In genomic region chr6:147481141-147481540, GRCm38 (mm10) we compare ENCODE assay signal across 17 mouse cellular contexts. TPM values are rescaled to one million over a fixed set of nuclear protein-coding genes. Genes with fewer than 3 reads are reported as not detected.
DNase-seq lines count a peak whose midpoint lies in the region; ATAC-seq lines count a peak whose summit lies in the region.
"Had no signal": no experiment of that assay in that cellular context is flagged by ENCODE, and none has a peak within 500 bp of the region (broad histone marks: within the 10 kb centered on the region; RNA-seq: fewer than 3 reads in every experiment).

No protein-coding gene starts in this region.

- H3K9ac ChIP-seq in heart, embryonic 11.5 days (ENCODE audit: low read depth, low read length) = no peak overlapping the region
- H3K9ac ChIP-seq in kidney, embryonic 16.5 days (replicated peaks; ENCODE audit: low read length) = no peak overlapping the region; the same call in 1 of the 2 replicates
- H3K9ac ChIP-seq in forebrain, embryonic 11.5 days (ENCODE audit: low read length) = no peak overlapping the region
- H3K9ac ChIP-seq: embryonic facial prominence, embryonic 13.5 days; limb, embryonic 12.5 days; liver, embryonic 13.5 days had no signal

- WGBS in heart, embryonic 11.5 days (ENCODE audit: insufficient replicate concordance) = 88% methylated on average over 5 of the region's 5 CpGs
- WGBS in kidney, embryonic 16.5 days = 90% methylated on average over 5 of the region's 5 CpGs
- 91% methylated on average over 5 of the region's 5 CpGs for WGBS in forebrain, embryonic 11.5 days

- peak; percentile 17 to 18 for DNase-seq in cerebellum, postnatal 10 days
- no peak for DNase-seq in cerebellum, adult 9-10 months
- peak; percentile 30 to 48 for DNase-seq in heart, adult 18-20 months
- DNase-seq in kidney, postnatal 36 days = peak; percentile 23 to 38
- DNase-seq in adrenal gland, postnatal 36 days = peak; percentile 7 to 38
- no peak for DNase-seq in forebrain, embryonic 11.5 days (ENCODE audit: low spot score)
- DNase-seq: cerebellum, adult 11 months; kidney, adult 8-10 months; liver, embryonic 13.5 days; right cerebral cortex, adult 18-20 months; thymus, postnatal 4 days had no signal

- H3K36me3 ChIP-seq in heart, embryonic 11.5 days (ENCODE audit: control insufficient read depth, insufficient read depth, low read length) = no peaks in the 10 kb centered on the region
- no peaks in the 10 kb centered on the region for H3K36me3 ChIP-seq in kidney, embryonic 16.5 days (ENCODE audit: insufficient read depth, low read length)
- no peaks in the 10 kb centered on the region for H3K36me3 ChIP-seq in forebrain, embryonic 11.5 days (ENCODE audit: control insufficient read depth, insufficient read depth, low read length)
- H3K36me3 ChIP-seq: embryonic facial prominence, embryonic 13.5 days; hindbrain, embryonic 10.5 days; limb, embryonic 12.5 days; liver, embryonic 13.5 days had no signal

- ATAC-seq in heart, embryonic 11.5 days (replicated peaks; ENCODE audit: insufficient number of reproducible peaks, low FRiP score, low TSS enrichment) = no peak
- ATAC-seq in kidney, embryonic 16.5 days (ENCODE audit: low FRiP score, low TSS enrichment) = no peak
- ATAC-seq in forebrain, embryonic 11.5 days (replicated peaks; ENCODE audit: low FRiP score) = no peak

- H3K27me3 ChIP-seq in heart, embryonic 11.5 days (ENCODE audit: control insufficient read depth, insufficient read depth, low read length) = no peaks in the 10 kb centered on the region
- H3K27me3 ChIP-seq in kidney, embryonic 16.5 days (ENCODE audit: insufficient read depth, low read length) = no peaks in the 10 kb centered on the region
- no peaks in the 10 kb centered on the region for H3K27me3 ChIP-seq in forebrain, embryonic 11.5 days (ENCODE audit: control insufficient read depth, insufficient read depth, low read length)
- H3K27me3 ChIP-seq: embryonic facial prominence, embryonic 13.5 days; limb, embryonic 12.5 days; liver, embryonic 13.5 days had no signal

- H3K9me3 ChIP-seq in heart, embryonic 11.5 days (replicated peaks; ENCODE audit: control insufficient read depth, low read length) = no peaks in the 10 kb centered on the region
- no peaks in the 10 kb centered on the region for H3K9me3 ChIP-seq in kidney, embryonic 16.5 days (ENCODE audit: low read length)
- H3K9me3 ChIP-seq in forebrain, embryonic 11.5 days (ENCODE audit: control insufficient read depth, low read length) = no peaks in the 10 kb centered on the region
- H3K9me3 ChIP-seq: embryonic facial prominence, embryonic 13.5 days; hindbrain, embryonic 10.5 days; limb, embryonic 12.5 days; liver, embryonic 13.5 days had no signal

- H3K4me2 ChIP-seq in heart, embryonic 11.5 days = no peak overlapping the region
- no peak overlapping the region for H3K4me2 ChIP-seq in kidney, embryonic 16.5 days (replicated peaks; ENCODE audit: low read depth, low read length)
- H3K4me2 ChIP-seq in forebrain, embryonic 11.5 days (ENCODE audit: low read depth, low read length, severe bottlenecking) = no peak overlapping the region
- H3K4me2 ChIP-seq: embryonic facial prominence, embryonic 13.5 days; limb, embryonic 12.5 days; liver, embryonic 13.5 days had no signal

- H3K4me1 ChIP-seq in heart, embryonic 11.5 days (ENCODE audit: control insufficient read depth, insufficient read depth, low read length) = peaks cover 3% of the 10 kb centered on the region
- peaks cover 4% of the 10 kb centered on the region; the same call in 1 of the 2 replicates for H3K4me1 ChIP-seq in kidney, embryonic 16.5 days (ENCODE audit: insufficient read depth, low read length)
- H3K4me1 ChIP-seq in forebrain, embryonic 11.5 days (replicated peaks; ENCODE audit: control insufficient read depth, insufficient read depth, low read length) = no peaks in the 10 kb centered on the region

- H3K4me3 ChIP-seq in heart, embryonic 11.5 days (ENCODE audit: low read depth, low read length) = no peak overlapping the region
- H3K4me3 ChIP-seq in kidney, embryonic 16.5 days (ENCODE audit: low read length) = no peak overlapping the region
- no peak overlapping the region for H3K4me3 ChIP-seq in forebrain, embryonic 11.5 days (ENCODE audit: low read depth, low read length)
- H3K4me3 ChIP-seq: embryonic facial prominence, embryonic 13.5 days; heart, adult 2 months; hindbrain, embryonic 10.5 days; limb, embryonic 12.5 days; liver, embryonic 13.5 days had no signal

- H3K27ac ChIP-seq in heart, embryonic 11.5 days (ENCODE audit: low read depth, low read length) = no peak overlapping the region
- H3K27ac ChIP-seq in kidney, embryonic 16.5 days (ENCODE audit: low read length) = no peak overlapping the region
- no peak overlapping the region for H3K27ac ChIP-seq in forebrain, embryonic 11.5 days (ENCODE audit: low read depth, low read length)
- H3K27ac ChIP-seq: embryonic facial prominence, embryonic 13.5 days; heart, adult 2 months; hindbrain, embryonic 10.5 days; limb, embryonic 12.5 days; liver, embryonic 13.5 days had no signal

RNA-seq across cellular contexts. Expression of gene Ccdc91, which starts 5.5 kb away (rescaled TPM):
- total RNA-seq in heart, adult 18-20 months (2021) = 10 to 100 TPM; 29.0 to 33.7 TPM
- 18.6 and 22.4 TPM in 2 replicates for polyA plus RNA-seq in heart, embryonic 11.5 days (2014; fragmentation: Nextera tagmentation; extraction: Ambion mirVana)
- 28.5 and 28.6 TPM in 2 replicates for polyA plus RNA-seq in kidney, embryonic 16.5 days (2015; fragmentation: Nextera tagmentation; extraction: Ambion mirVana)
- total RNA-seq in adrenal gland, postnatal 36 days (2021) = 10 to 100 TPM; 50.2 to 58.7 TPM
- 23.1 and 27.3 TPM in 2 replicates for polyA plus RNA-seq in forebrain, embryonic 11.5 days (2014; fragmentation: Nextera tagmentation; extraction: Ambion mirVana)

Comparison
In these comparisons a context has a peak if more than half of its experiments do, and no peak if none do; other contexts are left out.
1. DNase-seq: peak in cerebellum, postnatal 10 days (2 of 2), heart, adult 18-20 months (2 of 2), kidney, postnatal 36 days (2 of 2) and adrenal gland, postnatal 36 days (2 of 2); none in cerebellum, adult 9-10 months (single experiment) and forebrain, embryonic 11.5 days (single experiment).